Mouse (Mus musculus) E14TG2a.4 (cell line): ENCODE measurements around the gene Olfr764-ps1.

Experiments
- CTCF ChIP-seq: conservative IDR thresholded peaks from 2 replicates; pipeline ENCODE4 v1.5.1; 2014; ENCODE audit warnings: low read length
- POU5F1 ChIP-seq: IDR thresholded peaks from 2 replicates; pipeline ENCODE4 v1.6.1; 2014; ENCODE audit warnings: low read length, borderline replicate concordance

DNA sequence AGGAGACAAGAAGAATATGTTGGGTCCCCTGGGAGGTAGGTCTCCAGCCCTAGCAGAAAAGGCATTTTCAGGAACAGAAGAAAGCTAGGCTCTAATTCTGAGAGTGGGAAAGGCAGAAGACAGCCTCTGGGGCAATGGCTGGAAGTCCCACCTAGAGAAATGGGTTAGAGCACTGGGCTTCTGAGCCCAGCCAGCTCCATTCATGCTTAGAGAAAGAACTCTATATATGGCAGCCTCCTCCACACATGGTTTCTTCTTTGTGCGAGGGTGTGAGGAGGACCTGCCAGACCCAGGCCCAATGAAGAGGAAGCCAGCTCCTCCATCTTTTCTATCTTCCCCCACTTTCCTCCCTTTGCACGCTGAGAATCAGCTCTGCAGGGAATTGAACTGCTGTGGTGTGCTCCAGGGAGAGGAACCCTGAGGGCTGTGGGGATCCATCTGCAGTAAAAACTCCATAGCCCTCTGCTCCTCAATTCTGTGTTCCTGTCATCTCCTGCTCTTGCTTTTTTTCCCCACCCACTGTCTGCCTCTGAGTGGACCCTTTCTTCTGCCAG lies 29.3 kb downstream of the Olfr764-ps1 start, which contains the start of gene Olfr763:
- TF ChIP-seq CTCF: no peak
- no peak for TF ChIP-seq POU5F1
